Comparison of ENCODE assay signal across 24 mouse cellular contexts in the genomic region with DNA sequence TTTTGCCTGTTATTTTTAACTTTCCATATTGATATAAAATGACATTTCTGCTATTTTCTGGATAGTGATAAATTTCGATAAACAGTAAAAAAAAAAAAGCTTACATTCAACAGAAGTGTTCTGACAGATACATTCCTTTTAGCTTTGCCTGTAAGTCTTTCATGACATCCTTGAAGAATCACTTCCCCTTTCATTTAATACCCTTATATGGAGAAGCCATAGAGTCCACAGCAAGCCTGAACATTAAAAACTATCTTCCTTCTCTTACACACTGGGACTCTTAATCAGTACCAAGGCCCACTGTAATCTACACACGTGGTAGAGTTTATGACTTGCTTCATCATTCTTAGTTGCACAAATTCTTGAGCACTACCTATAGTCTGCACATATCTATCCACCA.
"Had no signal": no experiment of that assay in that cellular context is flagged by ENCODE, and none has a peak within 500 bp of the region (broad histone marks: within the 10 kb centered on the region; RNA-seq: fewer than 3 reads in every experiment).

No protein-coding gene starts in this region.

- H3K4me1 ChIP-seq: heart, embryonic 10.5 days; heart, embryonic 12.5 days; hindbrain, embryonic 10.5 days; hindbrain, embryonic 12.5 days; intestine, embryonic 15.5 days; limb, embryonic 10.5 days; limb, embryonic 12.5 days had no signal

- H3K9ac ChIP-seq: heart, embryonic 12.5 days; hindbrain, embryonic 12.5 days; hindbrain, embryonic 14.5 days; intestine, embryonic 15.5 days; limb, embryonic 12.5 days had no signal

- DNase-seq: gastrocnemius, postnatal 14 days; gastrocnemius, postnatal 36 days; heart, adult 18-20 months; heart, postnatal 10 days; heart, postnatal 4 days; kidney, adult 18-20 months; kidney, adult 8-10 months; kidney, postnatal 10 days; kidney, postnatal 25 days; kidney, postnatal 4 days; liver had no signal

- ATAC-seq: hindbrain, embryonic 16.5 days; inflammation-experienced regulatory T-cells, adult 6 months; intestine, embryonic 15.5 days; intestine, postnatal 0 days had no signal

- H3K9me3 ChIP-seq: heart, embryonic 10.5 days; heart, embryonic 12.5 days; hindbrain, embryonic 10.5 days; hindbrain, embryonic 12.5 days; intestine, embryonic 15.5 days; limb, embryonic 10.5 days; limb, embryonic 12.5 days had no signal

- H3K4me3 ChIP-seq: heart, embryonic 10.5 days; heart, embryonic 12.5 days; hindbrain, embryonic 10.5 days; hindbrain, embryonic 12.5 days; intestine, embryonic 15.5 days; layer of hippocampus, adult 2 months; limb, embryonic 10.5 days; limb, embryonic 12.5 days had no signal

- H3K27me3 ChIP-seq: heart, embryonic 12.5 days; hindbrain, embryonic 12.5 days; intestine, embryonic 15.5 days; limb, embryonic 12.5 days had no signal

- H3K27ac ChIP-seq: heart, embryonic 10.5 days; hindbrain, embryonic 10.5 days; hindbrain, embryonic 12.5 days; hindbrain, embryonic 14.5 days; intestine, embryonic 15.5 days; layer of hippocampus, adult 2 months; limb, embryonic 10.5 days; limb, embryonic 12.5 days had no signal

- H3K36me3 ChIP-seq: heart, embryonic 10.5 days; heart, embryonic 12.5 days; hindbrain, embryonic 10.5 days; hindbrain, embryonic 12.5 days; intestine, embryonic 15.5 days; limb, embryonic 10.5 days; limb, embryonic 12.5 days had no signal

- H3K4me2 ChIP-seq: heart, embryonic 12.5 days; hindbrain, embryonic 12.5 days; hindbrain, embryonic 14.5 days; intestine, embryonic 15.5 days; limb, embryonic 12.5 days; liver, embryonic 11.5 days had no signal
